Mouse (Mus musculus): ENCODE measurements at regions not wholly inside any gene's neighbourhood (a gene's known extent, or its start where the extent isn't known, plus 50 kb on each side); places are given as distances from the start of the nearest gene placed in this dataset.

DNA sequence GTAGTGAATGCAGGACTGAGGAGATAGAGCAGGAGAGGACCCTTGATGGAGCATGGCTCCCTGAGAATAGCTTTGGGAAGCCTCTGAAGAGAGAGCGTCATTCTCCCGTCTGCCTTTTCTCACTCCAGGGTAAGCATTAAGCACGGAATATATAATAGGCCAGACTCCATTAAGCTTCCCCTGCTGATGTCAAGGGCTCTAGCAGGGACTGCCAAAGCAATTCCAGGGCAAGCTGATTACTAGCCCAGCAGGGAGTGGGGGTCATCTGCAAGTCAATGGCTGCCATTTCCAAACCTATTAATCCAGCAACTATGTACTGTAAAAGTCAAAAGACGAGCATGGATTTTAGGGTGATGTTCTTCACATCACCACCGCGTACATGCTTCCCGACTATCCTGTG, 111.2 kb upstream of the Arl4c start:
- TF ChIP-seq CTCF (conservative IDR thresholded peaks at IDR 0.05; ENCODE audit: low read length) = no peak
- TF ChIP-seq POU5F1 (IDR thresholded peaks at IDR 0.05; ENCODE audit: borderline replicate concordance, low read length) = no peak

Measured in E14TG2a.4 (cell line).